In genomic region chr13:68568110-68568509, GRCm38 (mm10) we compare ENCODE assay signal across 28 mouse cellular contexts. TPM values are rescaled to one million over a fixed set of nuclear protein-coding genes. Genes with fewer than 3 reads are reported as not detected.
DNase-seq lines count a peak whose midpoint lies in the region; ATAC-seq and TF ChIP-seq lines count a peak whose summit lies in the region.
"Had no signal": no experiment of that assay in that cellular context is flagged by ENCODE, and none has a peak within 500 bp of the region (broad histone marks: within the 10 kb centered on the region; RNA-seq: fewer than 3 reads in every experiment).

No protein-coding gene starts in this region.

- H3K4me1 ChIP-seq in forebrain, embryonic 11.5 days (replicated peaks; ENCODE audit: control insufficient read depth, insufficient read depth, low read length) = no peaks in the 10 kb centered on the region
- H3K4me1 ChIP-seq in forebrain, embryonic 16.5 days (replicated peaks; ENCODE audit: control insufficient read depth, insufficient read depth, low read length) = no peaks in the 10 kb centered on the region
- peaks cover 33% of the 10 kb centered on the region for H3K4me1 ChIP-seq in E14TG2a.4 (replicated peaks; ENCODE audit: low read depth, low read length)
- H3K4me1 ChIP-seq: embryonic facial prominence, embryonic 13.5 days; forebrain, embryonic 15.5 days had no signal

- no peak overlapping the region for H3K9ac ChIP-seq in forebrain, embryonic 11.5 days (ENCODE audit: low read length)
- H3K9ac ChIP-seq in forebrain, embryonic 16.5 days (replicated peaks; ENCODE audit: low read depth, low read length) = no peak overlapping the region
- H3K9ac ChIP-seq: embryonic facial prominence, embryonic 13.5 days; embryonic facial prominence, embryonic 15.5 days; forebrain, embryonic 13.5 days; forebrain, embryonic 15.5 days had no signal

- TF ChIP-seq CTCF in E14TG2a.4 (conservative IDR thresholded peaks at IDR 0.05; ENCODE audit: low read length) = no peak

- no peak overlapping the region for H3K27ac ChIP-seq in forebrain, embryonic 11.5 days (ENCODE audit: low read depth, low read length)
- no peak overlapping the region for H3K27ac ChIP-seq in forebrain, embryonic 16.5 days (ENCODE audit: low read length)
- H3K27ac ChIP-seq: embryonic facial prominence, embryonic 13.5 days; embryonic facial prominence, embryonic 15.5 days; forebrain, embryonic 10.5 days; forebrain, embryonic 13.5 days; forebrain, embryonic 15.5 days had no signal

- WGBS in forebrain, embryonic 11.5 days = 92% methylated on average over 9 of the region's 9 CpGs
- 95% methylated on average over 9 of the region's 9 CpGs for WGBS in forebrain, embryonic 16.5 days

- no peaks in the 10 kb centered on the region for H3K9me3 ChIP-seq in forebrain, embryonic 11.5 days (ENCODE audit: control insufficient read depth, low read length)
- no peaks in the 10 kb centered on the region for H3K9me3 ChIP-seq in forebrain, embryonic 16.5 days (ENCODE audit: control insufficient read depth, low read length)
- no peaks in the 10 kb centered on the region for H3K9me3 ChIP-seq in E14TG2a.4 (ENCODE audit: low read length)
- H3K9me3 ChIP-seq: embryonic facial prominence, embryonic 13.5 days; embryonic facial prominence, embryonic 15.5 days; forebrain, embryonic 10.5 days; forebrain, embryonic 13.5 days; forebrain, embryonic 15.5 days had no signal

- no peak overlapping the region for H3K4me2 ChIP-seq in forebrain, embryonic 11.5 days (ENCODE audit: low read depth, low read length, severe bottlenecking)
- no peak overlapping the region for H3K4me2 ChIP-seq in forebrain, embryonic 16.5 days (ENCODE audit: low read length)
- H3K4me2 ChIP-seq: embryonic facial prominence, embryonic 13.5 days; embryonic facial prominence, embryonic 15.5 days; forebrain, embryonic 13.5 days; forebrain, embryonic 15.5 days had no signal

- H3K36me3 ChIP-seq in forebrain, embryonic 11.5 days (ENCODE audit: control insufficient read depth, insufficient read depth, low read length) = peaks cover 7% of the 10 kb centered on the region; the same call in 1 of the 2 replicates
- peaks cover 38% of the 10 kb centered on the region for H3K36me3 ChIP-seq in forebrain, embryonic 16.5 days (ENCODE audit: control insufficient read depth, insufficient read depth)
- peaks cover 93% of the 10 kb centered on the region for H3K36me3 ChIP-seq in E14TG2a.4 (ENCODE audit: insufficient read depth, low read length)

- H3K27me3 ChIP-seq in forebrain, embryonic 11.5 days (ENCODE audit: control insufficient read depth, insufficient read depth, low read length) = no peaks in the 10 kb centered on the region
- H3K27me3 ChIP-seq in forebrain, embryonic 16.5 days (replicated peaks; ENCODE audit: control insufficient read depth, insufficient read depth, low read length) = no peaks in the 10 kb centered on the region
- no peaks in the 10 kb centered on the region for H3K27me3 ChIP-seq in E14TG2a.4 (ENCODE audit: insufficient read depth, low read length)
- H3K27me3 ChIP-seq: CH12.LX; embryonic facial prominence, embryonic 13.5 days; embryonic facial prominence, embryonic 15.5 days; forebrain, embryonic 13.5 days; forebrain, embryonic 15.5 days had no signal

- peak; percentile 45 for DNase-seq in forebrain, embryonic 11.5 days (ENCODE audit: low spot score)
- peak; percentile 5 for DNase-seq in ES-CJ7 (ENCODE audit: low read depth, low spot score)
- peak; percentile 53 for DNase-seq in ZHBTc4 (ENCODE audit: low read depth, low spot score)
- DNase-seq in layer of hippocampus, adult 18-20 months (ENCODE audit: low spot score in 2 of 2) = no peak
- DNase-seq in lung, postnatal 10 days = no peak
- DNase-seq: adrenal gland, adult 2 months; adrenal gland, postnatal 10 days; adrenal gland, postnatal 25 days; B cell, adult 2 months; cerebellum, adult 11 months; cerebellum, adult 18-20 months; cerebellum, adult 8-10 months; cerebellum, adult 9-11 months; cerebellum, postnatal 14 days; cerebellum, postnatal 36 days; embryo, embryonic 11 days had no signal

- ATAC-seq in forebrain, embryonic 11.5 days (replicated peaks; ENCODE audit: low FRiP score) = no peak
- ATAC-seq in forebrain, embryonic 16.5 days = no peak
- ATAC-seq: CD4-positive, CD25-positive, alpha-beta regulatory T cell, adult 4 months; forebrain, embryonic 13.5 days; forebrain, embryonic 15.5 days had no signal

- H3K4me3 ChIP-seq in forebrain, embryonic 11.5 days (ENCODE audit: low read depth, low read length) = no peak overlapping the region
- H3K4me3 ChIP-seq in forebrain, embryonic 16.5 days (replicated peaks; ENCODE audit: low read length) = no peak overlapping the region
- 0 out of 2 replicates have a peak overlapping the region, but pooled peaks have one; percentile 41 for H3K4me3 ChIP-seq in E14TG2a.4 (replicated peaks; ENCODE audit: low read length)
- H3K4me3 ChIP-seq: embryonic facial prominence, embryonic 13.5 days; embryonic facial prominence, embryonic 15.5 days; erythroblast, embryonic 14.5 days; forebrain, embryonic 10.5 days; forebrain, embryonic 13.5 days; forebrain, embryonic 15.5 days had no signal

RNA-seq across cellular contexts. Expression of gene Mtrr, which starts 13.8 kb away (rescaled TPM):
- 21.6 and 22.3 TPM in 2 replicates for polyA plus RNA-seq in forebrain, embryonic 11.5 days (2014; fragmentation: Nextera tagmentation; extraction: Ambion mirVana)
- polyA plus RNA-seq in forebrain, embryonic 16.5 days (2015; fragmentation: Nextera tagmentation; extraction: Ambion mirVana) = 13.7 and 17.3 TPM in 2 replicates
- 10 to 100 TPM; 25.0 to 29.1 TPM for total RNA-seq in layer of hippocampus, adult 18-20 months (2021)

RNA-seq across cellular contexts. Expression of gene Fastkd3, which starts 13.9 kb away (rescaled TPM):
- polyA plus RNA-seq in forebrain, embryonic 11.5 days (2014; fragmentation: Nextera tagmentation; extraction: Ambion mirVana) = 43.4 and 46.6 TPM in 2 replicates
- polyA plus RNA-seq in forebrain, embryonic 16.5 days (2015; fragmentation: Nextera tagmentation; extraction: Ambion mirVana) = 29.7 and 29.8 TPM in 2 replicates
- 10 to 100 TPM; 16.7 to 16.8 TPM for total RNA-seq in layer of hippocampus, adult 18-20 months (2021)

RNA-seq across cellular contexts. Expression of gene 1700001L19Rik, which starts 29.1 kb away (rescaled TPM):
- 0.93 and 1.1 TPM in 2 replicates for polyA plus RNA-seq in forebrain, embryonic 11.5 days (2014; fragmentation: Nextera tagmentation; extraction: Ambion mirVana)
- 3.9 and 5.6 TPM in 2 replicates for polyA plus RNA-seq in forebrain, embryonic 16.5 days (2015; fragmentation: Nextera tagmentation; extraction: Ambion mirVana)
- 10 to 100 TPM; 15.9 to 17.3 TPM for total RNA-seq in layer of hippocampus, adult 18-20 months (2021)
- total RNA-seq: CH12.LX; common myeloid progenitor, adult 5-6 weeks; MEL had no signal
- polyA plus RNA-seq: CD4-positive, CD25-positive, alpha-beta regulatory T cell, adult 4 months; erythroblast, embryonic 14.5 days had no signal

Comparison
In these comparisons a context has a peak if more than half of its experiments do, and no peak if none do; other contexts are left out.
1. DNase-seq: peak in forebrain, embryonic 11.5 days (single experiment), ES-CJ7 (single experiment) and ZHBTc4 (single experiment); none in layer of hippocampus, adult 18-20 months (0 of 2) and lung, postnatal 10 days (single experiment).